Mouse (Mus musculus): ENCODE results near the gene Slc22a26.
"Not testable (repeated sequence)": the region's sequence is repeated elsewhere in the genome, so short reads cannot be mapped to it uniquely, and the experiment has no call there.

Slc22a26 gene

DNA sequence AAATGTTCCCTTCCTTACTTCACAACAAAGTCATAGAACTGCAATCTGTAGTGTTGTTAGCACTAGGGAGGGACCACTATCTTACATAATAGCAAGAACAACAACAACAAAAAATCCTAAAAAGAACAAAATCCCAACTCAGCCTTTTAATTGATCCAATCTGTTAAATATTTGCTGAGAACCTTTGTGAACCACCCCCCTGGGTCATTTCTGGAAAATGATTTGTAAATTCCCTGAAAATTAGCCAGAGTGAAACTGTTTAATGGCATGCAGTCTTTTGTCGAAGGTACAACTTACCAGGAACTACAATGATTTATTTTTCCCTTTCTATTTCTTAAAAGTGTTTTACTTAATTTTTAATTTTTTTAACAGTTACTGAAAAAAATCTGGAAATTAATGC lies at the start of gene Slc22a26:
Slc22a26 (minus strand) TSS at position 97 of the 400 bp plus-strand sequence.
- no peak for DNase-seq (ENCODE audit: low read depth, low spot score)

GRCm38 (mm10) chr19:7829851-7830250 lies 27.4 kb upstream of the Slc22a26 start:
- DNase-seq (ENCODE audit: low read depth, low spot score): no peak

DNA sequence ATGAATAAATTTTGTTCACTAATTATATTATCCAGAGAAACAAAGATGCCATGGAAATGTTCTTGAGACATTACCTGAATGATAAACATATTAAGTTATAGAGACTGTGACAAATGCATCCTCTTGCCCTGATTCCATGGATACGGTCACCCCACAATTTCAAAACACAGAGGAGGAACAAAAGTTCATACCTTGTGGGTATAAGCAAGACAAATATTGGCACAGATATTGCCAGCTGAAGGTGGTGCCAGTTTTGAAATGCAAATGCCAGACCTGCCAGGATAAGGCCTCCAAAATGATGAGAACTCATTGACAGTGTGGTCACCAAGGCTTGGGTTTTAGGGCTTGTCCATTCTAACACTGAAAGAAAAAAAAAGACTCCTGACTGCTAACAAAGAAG lies 11.9 kb downstream of the Slc22a26 start:
- DNase-seq (ENCODE audit: low read depth, low spot score): no peak

GRCm38 (mm10) chr19:7775306-7775705 lies 27.2 kb downstream of the Slc22a26 start:
- DNase-seq (ENCODE audit: low read depth, low spot score): no peak

DNA sequence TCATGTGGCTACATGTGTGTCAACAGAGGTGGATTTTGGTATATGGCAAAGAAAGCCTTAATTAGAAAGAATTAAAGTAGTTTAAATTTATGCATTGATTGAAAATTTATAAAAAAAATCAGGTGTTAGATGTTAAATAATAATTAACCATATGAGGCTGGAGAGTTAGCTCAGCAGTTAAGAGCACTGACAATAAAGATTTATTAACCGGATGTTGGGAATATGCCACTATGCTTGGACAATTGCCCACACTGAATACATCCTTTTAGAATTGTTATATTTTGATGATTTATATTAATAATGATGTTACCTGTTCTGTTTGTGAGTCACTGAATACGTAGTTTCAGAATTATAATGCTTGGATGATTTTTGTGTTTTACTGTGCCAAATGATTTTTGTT lies 36.3 kb downstream of the Slc22a26 start:
- no peak for DNase-seq (ENCODE audit: low read depth, low spot score)

GRCm38 (mm10) chr19:7765599-7765998 lies 36.9 kb downstream of the Slc22a26 start:
- DNase-seq (ENCODE audit: low read depth, low spot score): no peak

DNA sequence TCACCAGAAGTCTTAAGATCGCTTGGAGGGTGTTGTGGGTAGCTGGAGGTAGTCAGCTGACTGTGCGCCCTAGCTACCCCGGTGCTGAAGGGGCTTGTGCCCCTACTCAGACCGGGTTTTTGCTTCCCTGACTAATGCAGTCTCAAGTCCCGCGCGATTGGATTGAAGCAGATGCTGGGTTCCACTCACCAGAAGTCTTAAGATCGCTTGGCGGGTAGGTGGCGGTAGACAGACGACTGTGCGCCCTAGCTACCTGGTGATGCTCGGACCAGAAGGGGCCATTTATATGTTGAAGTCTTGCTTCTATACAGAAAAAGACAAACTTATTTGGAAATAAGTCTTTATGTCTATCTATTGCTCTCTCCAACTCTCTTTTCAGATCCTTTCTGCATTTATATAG lies 49.1 kb downstream of the Slc22a26 start:
- not testable (repeated sequence) for DNase-seq (ENCODE audit: low read depth, low spot score)

Data from R1 (cell line).